Mouse (Mus musculus): Measurements from ENCODE around the gene 1810065E05Rik.

DNA sequence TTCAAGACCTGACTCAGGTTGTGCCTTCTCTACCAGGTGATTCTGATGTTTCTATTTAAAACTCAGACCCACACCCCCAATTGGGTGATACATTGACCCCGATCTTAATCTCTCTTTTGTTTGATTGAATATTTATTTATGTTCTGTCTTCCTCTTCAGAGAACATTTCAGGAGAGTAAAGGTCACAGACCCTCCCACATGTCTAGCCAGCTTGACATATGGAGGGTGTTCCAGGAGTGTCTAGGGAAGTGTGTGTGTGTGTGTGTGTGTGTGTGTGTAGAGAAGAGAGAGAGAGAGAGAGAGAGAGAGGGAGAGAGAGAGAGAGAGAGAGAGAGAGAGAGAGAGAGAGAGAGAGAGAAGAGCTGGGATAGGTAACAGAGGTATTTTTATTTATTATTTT lies 43.2 kb upstream of the 1810065E05Rik start:
- TF ChIP-seq GATA1 (IDR thresholded peaks at IDR 0.05; ENCODE audit: low read length) (no peak), TAL1 (IDR thresholded peaks at IDR 0.05; ENCODE audit: low read length) (no peak)

All from erythroblast, embryonic 14.5 days (primary cell).